Mouse (Mus musculus) adrenal gland, adult 2 months (tissue): Measurements from ENCODE around the gene Fam241a. TPM values are rescaled to one million over a fixed set of nuclear protein-coding genes. Genes with fewer than 3 reads are reported as not detected.

Experiments
- DNase-seq: peaks from one replicate; pipeline ENCODE4 v3.0.0; 2021
- polyA plus RNA-seq: library from polyadenylated mRNA; depleted of rRNA; stranded (reverse); fragments of >200 nt; gene quantifications from 2 replicates; pipeline ENCODE4 v1.2.3, GENCODE M21; 2012; rRNA removed
- total RNA-seq, 2 experiments: library from RNA; stranded (reverse); gene quantifications; 2 replicates each; pipeline ENCODE4 v1.2.3; 2021

The Fam241a gene
- total and polyA plus RNA-seq, 3 experiments = 2.1 to 5.6 (median 5.6) TPM

GRCm38 (mm10) chr3:127837154-127837865 lies 58.8 kb downstream of the Fam241a start, which contains the start of gene Ap1ar:
Gene Ap1ar, minus strand, starts transcription at chr3:127837523.
- peak; percentile 97 for DNase-seq

GRCm38 (mm10) chr3:127836798-127837153 lies 59.3 kb downstream of the Fam241a start:
- no peak for DNase-seq

GRCm38 (mm10) chr3:127835594-127835993 lies 60.5 kb downstream of the Fam241a start:
- DNase-seq = no peak

- DNase-seq = no peak
Observed at GRCm38 (mm10) chr3:127834040-127834439, 62.1 kb downstream of the Fam241a start.

GRCm38 (mm10) chr3:127831079-127831478 lies 65.0 kb downstream of the Fam241a start:
- no peak for DNase-seq

- DNase-seq = no peak
Observed at GRCm38 (mm10) chr3:127830183-127830582, 65.9 kb downstream of the Fam241a start.

- no peak for DNase-seq
Observed at GRCm38 (mm10) chr3:127827123-127827522, 69.0 kb downstream of the Fam241a start.

GRCm38 (mm10) chr3:127826503-127826902 lies 69.6 kb downstream of the Fam241a start:
- no peak for DNase-seq

GRCm38 (mm10) chr3:127823886-127824863 lies 71.9 kb downstream of the Fam241a start:
- DNase-seq = no peak

- DNase-seq = no peak
Observed at GRCm38 (mm10) chr3:127821209-127821608, 74.9 kb downstream of the Fam241a start.

- DNase-seq = no peak
Observed at GRCm38 (mm10) chr3:127820400-127820799, 75.7 kb downstream of the Fam241a start.

Other genes with a start within 250 kb of the Fam241a start
- 1 to 10 TPM; 6.8 to 9.2 TPM for gene Alpk1, start 115.8 kb downstream of the Fam241a start, total RNA-seq
- 0.75 and 1.2 TPM in 2 replicates for gene Alpk1, start 115.8 kb downstream of the Fam241a start, polyA plus RNA-seq
- 1 to 10 TPM; 3.4 to 6.5 TPM for gene Tifa, start 106.5 kb downstream of the Fam241a start, total RNA-seq
- gene Tifa, start 106.5 kb downstream of the Fam241a start, polyA plus RNA-seq = 16.4 and 23.6 TPM in 2 replicates
- gene Ap1ar, start 58.8 kb downstream of the Fam241a start, total RNA-seq = 10 to 100 TPM; 28.3 to 34.2 TPM
- 20.9 and 24.4 TPM in 2 replicates for gene Ap1ar, start 58.8 kb downstream of the Fam241a start, polyA plus RNA-seq